Mouse (Mus musculus) intestine, embryonic 15.5 days (tissue): ENCODE data around the gene Olfr1282. TPM values are rescaled to one million over a fixed set of nuclear protein-coding genes. Genes with fewer than 3 reads are reported as not detected.
"Not testable (repeated sequence)": the region's sequence is repeated elsewhere in the genome, so short reads cannot be mapped to it uniquely, and the experiment has no call there.

Experiments
- ATAC-seq: fragments of 200-750 bp; cut with Nextera tagmentation; 2 replicates; pipeline ENCODE4 v1.8.0; 2017; ENCODE audit warnings: moderate TSS enrichment, moderate library complexity
- H3K27ac ChIP-seq: fragments of 300-500 bp; sonication (generic); 2 replicates; pipeline ENCODE4 v1.5.1; 2015; ENCODE audit warnings: mild to moderate bottlenecking, inconsistent platforms
- H3K27me3 ChIP-seq: fragments of 300-500 bp; sonication (generic); replicated peaks from 2 replicates; pipeline ENCODE4 v1.6.1; 2015; ENCODE audit warnings: inconsistent platforms
- H3K36me3 ChIP-seq: fragments of 300-500 bp; sonication (generic); 2 replicates; pipeline ENCODE4 v1.6.1; 2015; ENCODE audit warnings: inconsistent platforms
- H3K4me1 ChIP-seq: fragments of 300-500 bp; sonication (generic); replicated peaks from 2 replicates; pipeline ENCODE4 v1.6.1; 2015; ENCODE audit warnings: inconsistent platforms
- H3K4me2 ChIP-seq: fragments of 300-500 bp; sonication (generic); replicated peaks from 2 replicates; pipeline ENCODE4 v1.6.1; 2015; ENCODE audit warnings: mild to moderate bottlenecking, inconsistent platforms
- H3K4me3 ChIP-seq: fragments of 300-500 bp; sonication (generic); replicated peaks from 2 replicates; pipeline ENCODE4 v1.5.1; 2015; ENCODE audit warnings: inconsistent platforms
- H3K9ac ChIP-seq: fragments of 300-500 bp; sonication (generic); 2 replicates; pipeline ENCODE4 v1.6.1; 2015; ENCODE audit warnings: inconsistent platforms
- H3K9me3 ChIP-seq: fragments of 300-500 bp; sonication (generic); 2 replicates; pipeline ENCODE4 v1.6.1; 2016; ENCODE audit warnings: inconsistent platforms
- WGBS: fragments of 180-500 bp; shearing (Covaris S2); methylation state at CpG from one replicate; pipeline ENCODE4 v1.1.7; 2015; 5-methylcytosine and 5-hydroxymethylcytosine counted together
- polyA plus RNA-seq: library from polyadenylated mRNA; unstranded; fragments of >200 nt; fragmentation: Nextera tagmentation; extraction: Ambion mirVana; gene quantifications from 2 replicates; pipeline ENCODE4 v1.2.1, GENCODE M21; 2015

Gene Olfr1282
- not detected in 2 replicates for polyA plus RNA-seq

- Histone ChIP-seq H3K4me1 (no peaks in the 10 kb centered on the region), H3K27ac (no peak within 1 kb of the TSS), H3K9ac (no peak within 1 kb of the TSS), H3K4me3 (no peak within 1 kb of the TSS), H3K27me3 (no peaks in the 10 kb centered on the region), H3K4me2 (no peak within 1 kb of the TSS), H3K9me3 (no peaks in the 10 kb centered on the region), H3K36me3 (no peaks in the 10 kb centered on the region)
- WGBS = 69% methylated on average over 2 of the region's 2 CpGs
- no peak for ATAC-seq
Measured at GRCm38 (mm10) chr2:111335976-111336375, at the start of gene Olfr1282. Olfr1282 (minus strand) TSS chr2:111336076.

DNA sequence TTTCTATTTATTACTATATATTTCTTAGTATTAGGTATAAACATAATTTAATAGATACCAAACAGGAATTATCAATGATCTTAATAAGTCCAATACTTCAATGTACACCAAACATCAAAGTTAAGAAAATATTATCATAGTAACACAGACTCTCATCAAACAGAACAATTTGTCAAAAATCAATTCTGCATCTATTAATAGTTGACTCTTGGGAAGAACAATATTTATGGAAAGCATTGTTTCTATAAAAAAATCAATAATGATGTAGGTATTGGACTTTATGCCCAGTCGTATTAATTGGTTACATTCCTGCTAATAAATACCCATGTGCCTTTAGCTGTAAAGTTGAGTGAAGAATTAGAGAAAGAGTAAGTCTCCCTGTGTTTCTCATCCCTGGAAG lies 39.3 kb upstream of the Olfr1282 start, which contains the start of gene Olfr1284:
Olfr1284 (plus strand) TSS at position 301 of the 400 bp plus-strand sequence.
- 85% methylated on average over 1 of the region's 1 CpGs for WGBS
- H3K27ac ChIP-seq = no peak within 1 kb of the TSS
- H3K4me1 ChIP-seq = no peaks in the 10 kb centered on the region
- no peak within 1 kb of the TSS for H3K4me2 ChIP-seq
- no peaks in the 10 kb centered on the region for H3K27me3 ChIP-seq
- no peak for ATAC-seq
- no peaks in the 10 kb centered on the region for H3K9me3 ChIP-seq
- no peak within 1 kb of the TSS for H3K9ac ChIP-seq
- H3K36me3 ChIP-seq = no peaks in the 10 kb centered on the region
- no peak within 1 kb of the TSS for H3K4me3 ChIP-seq

DNA sequence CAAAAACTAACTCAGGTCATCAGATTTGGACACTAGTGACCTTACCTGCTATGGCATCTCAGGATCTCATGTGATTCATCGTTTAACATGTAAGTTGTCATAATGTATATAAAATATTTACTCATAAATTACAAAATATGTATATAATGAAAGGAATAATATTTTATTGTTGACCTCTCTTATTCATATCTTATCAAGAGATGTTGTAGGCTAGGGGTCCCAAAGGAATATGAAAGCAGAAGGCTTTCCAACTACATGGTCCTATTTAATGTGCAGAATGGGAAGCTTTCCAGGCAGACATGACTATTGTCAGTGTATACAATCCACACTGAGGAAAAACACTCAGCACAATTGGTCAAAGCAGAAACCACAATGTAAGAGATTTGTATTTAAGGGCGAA lies 30.6 kb upstream of the Olfr1282 start, which contains the start of gene Olfr1283:
Olfr1283 (plus strand) TSS at position 301 of the 400 bp plus-strand sequence.
- 78% methylated on average over 2 of the region's 2 CpGs for WGBS
- Histone ChIP-seq H3K9ac (no peak within 1 kb of the TSS), H3K27ac (no peak within 1 kb of the TSS), H3K4me2 (no peak within 1 kb of the TSS), H3K4me3 (no peak within 1 kb of the TSS), H3K4me1 (no peaks in the 10 kb centered on the region), H3K27me3 (no peaks in the 10 kb centered on the region), H3K36me3 (no peaks in the 10 kb centered on the region), H3K9me3 (no peaks in the 10 kb centered on the region)
- no peak for ATAC-seq

DNA sequence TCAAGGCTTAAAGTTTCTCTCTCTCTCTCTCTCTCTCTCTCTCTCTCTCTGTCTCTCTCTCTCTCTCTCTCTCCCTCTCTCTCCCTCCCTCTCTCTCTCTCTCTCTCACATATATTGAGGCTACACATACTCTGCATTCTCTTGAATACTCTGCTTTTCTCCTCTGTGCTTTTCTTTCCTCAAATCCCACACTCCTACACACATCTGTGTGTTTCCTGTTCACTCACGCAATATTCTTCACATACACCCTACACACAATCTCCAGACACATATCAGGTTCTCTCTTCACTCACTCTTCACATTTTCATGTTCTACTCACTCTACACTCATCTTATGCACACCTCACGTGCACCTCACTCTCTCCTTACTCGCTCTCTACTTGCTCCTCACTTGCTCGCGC lies 2.2 kb downstream of the Olfr1282 start:
- WGBS = 87% methylated on average over 5 of the region's 5 CpGs
- not testable (repeated sequence) for H3K4me1 ChIP-seq, ATAC-seq, H3K36me3 ChIP-seq, H3K9me3 ChIP-seq, H3K4me3 ChIP-seq, H3K4me2 ChIP-seq, H3K27me3 ChIP-seq, H3K27ac ChIP-seq, H3K9ac ChIP-seq

GRCm38 (mm10) chr2:111326220-111326619 lies 9.7 kb downstream of the Olfr1282 start, which contains the start of gene Olfr1281:
Olfr1281 (plus strand) TSS chr2:111326520.
- H3K4me3 ChIP-seq = no peak within 1 kb of the TSS

DNA sequence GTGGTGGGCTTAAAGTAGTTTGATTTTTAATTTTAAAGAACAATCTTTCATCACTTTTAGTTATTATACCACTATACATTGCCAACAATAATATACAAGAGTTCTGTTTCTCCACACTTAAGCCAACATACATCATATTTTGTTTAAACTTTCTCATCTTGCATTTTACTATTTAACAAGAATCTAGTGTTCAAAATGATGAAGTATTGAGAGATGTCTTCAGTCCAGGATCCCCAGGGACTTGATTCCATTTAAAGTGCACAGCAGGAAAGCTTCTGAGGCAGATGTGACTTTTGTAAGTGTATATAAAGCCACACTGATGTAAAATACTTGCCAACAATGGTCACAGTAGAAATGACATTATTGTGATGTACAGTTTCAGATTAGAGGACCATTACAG lies 22.2 kb downstream of the Olfr1282 start, which contains the start of gene Olfr1280:
Olfr1280 (plus strand) TSS at position 301 of the 400 bp plus-strand sequence.
- H3K36me3 ChIP-seq = no peaks in the 10 kb centered on the region
- ATAC-seq = no peak
- H3K27ac ChIP-seq = no peak within 1 kb of the TSS
- no peaks in the 10 kb centered on the region for H3K9me3 ChIP-seq
- no peak within 1 kb of the TSS for H3K4me2 ChIP-seq
- H3K4me3 ChIP-seq = no peak within 1 kb of the TSS
- no peaks in the 10 kb centered on the region for H3K27me3 ChIP-seq
- no peaks in the 10 kb centered on the region for H3K4me1 ChIP-seq
- H3K9ac ChIP-seq = no peak within 1 kb of the TSS

More at GRCm38 (mm10) chr2:111326220-111326619, 9.7 kb downstream of the Olfr1282 start, which contains the start of gene Olfr1281:
- H3K9me3 ChIP-seq = no peaks in the 10 kb centered on the region
- H3K27me3 ChIP-seq = no peaks in the 10 kb centered on the region
- no peak for ATAC-seq
- no peaks in the 10 kb centered on the region for H3K36me3 ChIP-seq
- no peak within 1 kb of the TSS for H3K27ac ChIP-seq
- WGBS = 74% methylated on average over 2 of the region's 2 CpGs
- no peak within 1 kb of the TSS for H3K4me2 ChIP-seq
- no peaks in the 10 kb centered on the region for H3K4me1 ChIP-seq
- no peak within 1 kb of the TSS for H3K9ac ChIP-seq

- H3K9ac ChIP-seq = no peak within 1 kb of the TSS
- H3K36me3 ChIP-seq = no peaks in the 10 kb centered on the region
- no peak within 1 kb of the TSS for H3K4me3 ChIP-seq
- H3K9me3 ChIP-seq = no peaks in the 10 kb centered on the region
- no peak within 1 kb of the TSS for H3K27ac ChIP-seq
- H3K27me3 ChIP-seq = no peaks in the 10 kb centered on the region
- no peak within 1 kb of the TSS for H3K4me2 ChIP-seq
- H3K4me1 ChIP-seq = no peaks in the 10 kb centered on the region
- no peak for ATAC-seq
Measured at GRCm38 (mm10) chr2:111300374-111300773, 35.5 kb downstream of the Olfr1282 start, which contains the start of gene Olfr1279. Olfr1279 (plus strand) TSS chr2:111300635.

DNA sequence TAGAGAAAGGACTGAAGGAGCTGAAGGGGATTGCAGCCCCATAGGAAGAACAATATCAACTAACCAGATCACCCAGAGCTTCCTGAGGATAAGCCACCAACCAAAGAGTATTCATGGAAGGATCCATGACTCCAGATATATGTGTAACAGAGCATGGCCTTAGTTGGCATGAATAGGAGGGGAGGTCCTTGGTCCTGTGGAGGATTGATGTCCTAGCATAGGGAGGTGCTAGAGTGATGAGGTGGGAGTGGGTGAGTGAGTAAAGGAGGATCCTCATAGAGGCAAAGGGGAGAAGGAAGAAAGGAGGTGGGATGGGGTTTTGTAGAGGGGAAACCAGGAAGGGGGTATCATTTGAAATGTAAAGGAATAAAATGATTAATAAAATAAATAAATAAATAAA lies 37.3 kb downstream of the Olfr1282 start:
- no peak for ATAC-seq
- no peaks in the 10 kb centered on the region for H3K9me3 ChIP-seq
- no peaks in the 10 kb centered on the region for H3K36me3 ChIP-seq
- no peak overlapping the region for H3K9ac ChIP-seq
- no peak overlapping the region for H3K4me2 ChIP-seq
- H3K27ac ChIP-seq = no peak overlapping the region
- H3K27me3 ChIP-seq = no peaks in the 10 kb centered on the region
- no peak overlapping the region for H3K4me3 ChIP-seq
- no peaks in the 10 kb centered on the region for H3K4me1 ChIP-seq

DNA sequence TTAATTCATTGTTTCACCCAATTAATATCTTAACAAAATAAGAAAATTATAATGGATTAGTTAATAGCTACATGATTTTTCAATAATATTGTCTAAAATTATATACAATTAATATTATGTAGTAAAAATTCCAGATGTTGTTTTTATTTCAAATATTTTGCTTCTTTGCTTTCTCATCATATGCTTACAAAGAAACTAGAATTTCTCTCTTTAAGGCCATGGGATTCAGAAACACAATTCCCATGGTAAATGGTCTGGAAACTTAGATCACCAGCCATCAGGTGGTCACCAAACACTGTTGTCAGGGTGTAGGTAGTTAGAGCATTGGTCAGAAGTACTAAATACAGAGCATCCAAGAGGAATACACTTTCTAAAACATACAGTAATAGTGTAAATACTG lies 46.0 kb downstream of the Olfr1282 start, which contains the start of gene Olfr1278:
Olfr1278 (plus strand) TSS at position 301 of the 400 bp plus-strand sequence.
- Histone ChIP-seq H3K4me3 (no peak within 1 kb of the TSS), H3K4me1 (no peaks in the 10 kb centered on the region), H3K27ac (no peak within 1 kb of the TSS), H3K27me3 (no peaks in the 10 kb centered on the region), H3K9ac (no peak within 1 kb of the TSS), H3K4me2 (no peak within 1 kb of the TSS), H3K36me3 (no peaks in the 10 kb centered on the region), H3K9me3 (no peaks in the 10 kb centered on the region)
- no peak for ATAC-seq

Other genes starting within 250 kb of the Olfr1282 start
- gene Gm13941, start 230.1 kb downstream of the Olfr1282 start, polyA plus RNA-seq = not detected in 2 replicates
- not detected in 2 replicates for gene Gm15130, start 183.1 kb downstream of the Olfr1282 start, polyA plus RNA-seq
- gene 4930430A15Rik, start 106.5 kb downstream of the Olfr1282 start, polyA plus RNA-seq = not detected in 2 replicates
- not detected in 2 replicates for gene Olfr1275, start 100.8 kb downstream of the Olfr1282 start, polyA plus RNA-seq
- gene Olfr1276, start 81.6 kb downstream of the Olfr1282 start, polyA plus RNA-seq = not detected in 2 replicates
- not detected in 2 replicates for gene Olfr1277, start 62.0 kb downstream of the Olfr1282 start, polyA plus RNA-seq
- not detected in 2 replicates for gene Olfr1278, start 45.9 kb downstream of the Olfr1282 start, polyA plus RNA-seq
- not detected in 2 replicates for gene Olfr1279, start 35.4 kb downstream of the Olfr1282 start, polyA plus RNA-seq
- gene Olfr1280, start 22.1 kb downstream of the Olfr1282 start, polyA plus RNA-seq = not detected in 2 replicates
- gene Olfr1281, start 9.6 kb downstream of the Olfr1282 start, polyA plus RNA-seq = not detected in 2 replicates
- not detected in 2 replicates for gene Olfr1283, start 30.7 kb upstream of the Olfr1282 start, polyA plus RNA-seq
- not detected in 2 replicates for gene Olfr1284, start 39.4 kb upstream of the Olfr1282 start, polyA plus RNA-seq
- not detected in 2 replicates for gene Olfr1286, start 87.0 kb upstream of the Olfr1282 start, polyA plus RNA-seq
- not detected in 2 replicates for gene Olfr1287, start 113.1 kb upstream of the Olfr1282 start, polyA plus RNA-seq
- not detected in 2 replicates for gene Olfr1288, start 138.0 kb upstream of the Olfr1282 start, polyA plus RNA-seq
- not detected in 2 replicates for gene Olfr1289, start 144.7 kb upstream of the Olfr1282 start, polyA plus RNA-seq
- not detected in 2 replicates for gene Olfr1290, start 157.8 kb upstream of the Olfr1282 start, polyA plus RNA-seq
- gene Olfr1291-ps1, start 161.1 kb upstream of the Olfr1282 start, polyA plus RNA-seq = not detected in 2 replicates
- not detected in 2 replicates for gene Olfr1293-ps, start 189.1 kb upstream of the Olfr1282 start, polyA plus RNA-seq
- gene Olfr1294, start 204.2 kb upstream of the Olfr1282 start, polyA plus RNA-seq = not detected in 2 replicates
- not detected in 2 replicates for gene Olfr1295, start 233.6 kb upstream of the Olfr1282 start, polyA plus RNA-seq